Mouse (Mus musculus) bone marrow, adult 2 months (tissue): ENCODE results near the gene Gm11444. TPM values are rescaled to one million over a fixed set of nuclear protein-coding genes. Genes with fewer than 3 reads are reported as not detected.

ENCODE experiments used
- H3K27ac ChIP-seq: fragments of 200-500 bp; 2 replicates; pipeline ENCODE4 v1.5.1; 2012; ENCODE audit warnings: low read depth, mild to moderate bottlenecking, control low read depth, inconsistent platforms, low read length; ENCODE audit not compliant: control insufficient read depth, poor library complexity, insufficient read depth
- H3K4me1 ChIP-seq: fragments of 200-500 bp; 2 replicates; pipeline ENCODE4 v1.6.1; 2011; ENCODE audit warnings: low read length; ENCODE audit not compliant: control insufficient read depth, insufficient read depth
- H3K4me3 ChIP-seq: fragments of 200-500 bp; replicated peaks from 2 replicates; pipeline ENCODE3; 2011; ENCODE audit warnings: mild to moderate bottlenecking, low read depth, low read length, control low read depth; ENCODE audit not compliant: control insufficient read depth
- CTCF ChIP-seq: fragments of 200-500 bp; IDR thresholded peaks from 2 replicates; pipeline ENCODE4 v1.5.1; 2011; ENCODE audit warnings: low read length, control low read depth; ENCODE audit not compliant: control insufficient read depth, insufficient read depth
- POLR2A ChIP-seq: fragments of 200-500 bp; IDR thresholded peaks from 2 replicates; pipeline ENCODE4 v1.6.1; 2011; ENCODE audit warnings: low read depth, mild to moderate bottlenecking, control low read depth, low read length, borderline replicate concordance; ENCODE audit not compliant: control insufficient read depth
- WGBS: fragments of 180-500 bp; shearing (Covaris S2); methylation state at CpG from one replicate; pipeline ENCODE4 v1.1.7; 2018; 5-methylcytosine and 5-hydroxymethylcytosine counted together
- polyA plus RNA-seq: library from polyadenylated mRNA; stranded (reverse); fragments of >200 nt; gene quantifications from 2 replicates; pipeline ENCODE4 v1.2.4, GENCODE M21; 2011; ENCODE audit warnings: low replicate concordance; ENCODE audit not compliant: missing spikeins, insufficient read depth, insufficient read length

Gene Gm11444
- polyA plus RNA-seq, 1 experiment = not detected

GRCm38 (mm10) chr11:85845921-85846320, 4.2 kb downstream of the Gm11444 start:
- TF ChIP-seq CTCF = no peak
- Histone ChIP-seq H3K4me1 (no peaks in the 10 kb centered on the region; the same call in 1 of the 2 replicates), H3K4me3 (no peak overlapping the region), H3K27ac (no peak overlapping the region)
- WGBS = 66% methylated on average over 5 of the region's 5 CpGs

GRCm38 (mm10) chr11:85844971-85845370, 5.2 kb downstream of the Gm11444 start:
- Histone ChIP-seq H3K4me1 (no peaks in the 10 kb centered on the region; the same call in 1 of the 2 replicates), H3K4me3 (no peak overlapping the region), H3K27ac (no peak overlapping the region)
- TF ChIP-seq POLR2A = no peak
- WGBS = 43% methylated on average over 5 of the region's 5 CpGs

- no peaks in the 10 kb centered on the region; the same call in 1 of the 2 replicates for H3K4me1 ChIP-seq
- TF ChIP-seq CTCF (peak; percentile 50), POLR2A (no peak)
- H3K4me3 ChIP-seq = peak overlapping the region; percentile 33
- WGBS = 1% methylated on average over 53 of the region's 54 CpGs
- H3K27ac ChIP-seq = no peak overlapping the region
Measured at GRCm38 (mm10) chr11:85844144-85844965, 5.8 kb downstream of the Gm11444 start.

- H3K4me3 ChIP-seq = no peak overlapping the region
Measured at GRCm38 (mm10) chr11:85843347-85843692, 6.8 kb downstream of the Gm11444 start.

GRCm38 (mm10) chr11:85842596-85843346, 7.4 kb downstream of the Gm11444 start:
- WGBS = 13% methylated on average over 24 of the region's 24 CpGs
- H3K4me1 ChIP-seq = no peaks in the 10 kb centered on the region; the same call in 1 of the 2 replicates
- H3K4me3 ChIP-seq = no peak overlapping the region
- no peak overlapping the region for H3K27ac ChIP-seq
- no peak for TF ChIP-seq CTCF
- no peak for TF ChIP-seq POLR2A

More at GRCm38 (mm10) chr11:85843347-85843692, 6.8 kb downstream of the Gm11444 start:
- Histone ChIP-seq H3K27ac (no peak overlapping the region), H3K4me1 (no peaks in the 10 kb centered on the region; the same call in 1 of the 2 replicates)
- peak; percentile 63 for TF ChIP-seq CTCF
- TF ChIP-seq POLR2A = no peak; the same call in 1 of the 2 replicates
- 3% methylated on average over 18 of the region's 18 CpGs for WGBS

GRCm38 (mm10) chr11:85841980-85842379, 8.2 kb downstream of the Gm11444 start:
- H3K4me3 ChIP-seq = no peak overlapping the region
- TF ChIP-seq POLR2A (no peak), CTCF (peak; percentile 56)
- no peaks in the 10 kb centered on the region; the same call in 1 of the 2 replicates for H3K4me1 ChIP-seq
- H3K27ac ChIP-seq = no peak overlapping the region
- 0% methylated on average over 32 of the region's 32 CpGs for WGBS

- no peak for TF ChIP-seq POLR2A
- no peak for TF ChIP-seq CTCF
- Histone ChIP-seq H3K4me3 (no peak overlapping the region), H3K4me1 (no peaks in the 10 kb centered on the region; the same call in 1 of the 2 replicates), H3K27ac (no peak overlapping the region)
- WGBS = 8% methylated on average over 8 of the region's 8 CpGs
Measured at GRCm38 (mm10) chr11:85841211-85841681, 8.9 kb downstream of the Gm11444 start.

- no peak overlapping the region for H3K27ac ChIP-seq
- 5% methylated on average over 21 of the region's 21 CpGs for WGBS
- no peak overlapping the region for H3K4me3 ChIP-seq
- H3K4me1 ChIP-seq = no peaks in the 10 kb centered on the region; the same call in 1 of the 2 replicates
- no peak for TF ChIP-seq CTCF
- TF ChIP-seq POLR2A = no peak
Measured at GRCm38 (mm10) chr11:85840803-85841145, 9.4 kb downstream of the Gm11444 start.
